Mouse (Mus musculus) limb, embryonic 14.5 days (tissue): ENCODE data around the gene Hemk1. TPM values are rescaled to one million over a fixed set of nuclear protein-coding genes. Genes with fewer than 3 reads are reported as not detected.

Source experiments
- ATAC-seq: fragments of 200-750 bp; cut with Nextera tagmentation; 2 replicates; pipeline ENCODE4 v1.8.0; 2017; ENCODE audit warnings: low read depth, moderate number of reproducible peaks, moderate TSS enrichment; ENCODE audit not compliant: low FRiP score
- DNase-seq: peaks from one replicate; pipeline ENCODE4 v3.0.0-alpha.2; 2015; ENCODE audit warnings: low spot score
- H3K27ac ChIP-seq: fragments of 300-500 bp; sonication (generic); replicated peaks from 2 replicates; pipeline ENCODE4 v1.5.1; 2014; ENCODE audit warnings: low read depth, mild to moderate bottlenecking, low read length, moderate library complexity, mixed read lengths
- H3K27me3 ChIP-seq: fragments of 300-500 bp; sonication (generic); 2 replicates; pipeline ENCODE4 v1.6.1; 2014; ENCODE audit warnings: low read length, mixed read lengths; ENCODE audit not compliant: control insufficient read depth, insufficient read depth
- H3K36me3 ChIP-seq: fragments of 300-500 bp; sonication (generic); 2 replicates; pipeline ENCODE4 v1.6.1; 2014; ENCODE audit warnings: mild to moderate bottlenecking, low read length, moderate library complexity, mixed read lengths; ENCODE audit not compliant: control insufficient read depth, insufficient read depth
- H3K4me1 ChIP-seq: fragments of 300-500 bp; sonication (generic); 2 replicates; pipeline ENCODE4 v1.6.1; 2014; ENCODE audit warnings: antibody characterized with exemption, low read length, mixed read lengths; ENCODE audit not compliant: control insufficient read depth, insufficient read depth
- H3K4me2 ChIP-seq: fragments of 300-500 bp; sonication (generic); replicated peaks from 2 replicates; pipeline ENCODE4 v1.6.1; 2014; ENCODE audit warnings: low read depth, mild to moderate bottlenecking, low read length, moderate library complexity; ENCODE audit not compliant: severe bottlenecking
- H3K4me3 ChIP-seq: fragments of 300-500 bp; sonication (generic); replicated peaks from 2 replicates; pipeline ENCODE4 v1.5.1; 2014; ENCODE audit warnings: low read length
- H3K9ac ChIP-seq: fragments of 300-500 bp; sonication (generic); 2 replicates; pipeline ENCODE4 v1.6.1; 2014; ENCODE audit warnings: mild to moderate bottlenecking, low read depth, low read length, moderate library complexity; ENCODE audit not compliant: severe bottlenecking
- H3K9me3 ChIP-seq: fragments of 300-500 bp; sonication (generic); 2 replicates; pipeline ENCODE4 v1.6.1; 2016; ENCODE audit warnings: low read length; ENCODE audit not compliant: control insufficient read depth
- POLR2A ChIP-seq: fragments of 200-500 bp; IDR thresholded peaks from 2 replicates; pipeline ENCODE4 v1.8.0; 2012; ENCODE audit warnings: inconsistent platforms, mild to moderate bottlenecking, moderate library complexity, borderline replicate concordance; ENCODE audit not compliant: insufficient read depth, insufficient read length; ENCODE audit errors: extremely low read depth
- WGBS: fragments of 180-500 bp; shearing (Covaris S2); extraction: QIAGEN DNeasy Blood & Tissue Kit; methylation state at CpG from one replicate; pipeline ENCODE4 v1.1.7; 2014; 5-methylcytosine and 5-hydroxymethylcytosine counted together
- polyA plus RNA-seq, 2 experiments: library from polyadenylated mRNA; depleted of rRNA in 1 of 2; stranded (reverse) in 1 of 2; unstranded in 1 of 2; fragments of >200 nt; fragmentation: Nextera tagmentation in 1 of 2; extraction: Ambion mirVana in 1 of 2; gene quantifications; 2 replicates each; pipeline versions ENCODE4 v1.2.1 to v1.2.3; 2012 to 2014

Hemk1 gene
- polyA plus RNA-seq, 2 experiments: 12.8 to 24.9 TPM

GRCm38 (mm10) chr9:107305012-107305411 lies 33.1 kb downstream of the Hemk1 start:
- Histone ChIP-seq H3K9ac (no peak overlapping the region), H3K27ac (no peak overlapping the region), H3K27me3 (no peaks in the 10 kb centered on the region), H3K4me1 (no peaks in the 10 kb centered on the region), H3K9me3 (no peaks in the 10 kb centered on the region), H3K36me3 (peaks cover 22% of the 10 kb centered on the region), H3K4me2 (no peak overlapping the region), H3K4me3 (no peak overlapping the region)
- ATAC-seq (no peak), DNase-seq (no peak)
- TF ChIP-seq POLR2A: no peak
- 87% methylated on average over 4 of the region's 4 CpGs for WGBS

- no peak overlapping the region for H3K4me2 ChIP-seq
- ATAC-seq (no peak), DNase-seq (no peak)
- no peak overlapping the region for H3K9ac ChIP-seq
- no peaks in the 10 kb centered on the region for H3K4me1 ChIP-seq
- H3K9me3 ChIP-seq: no peaks in the 10 kb centered on the region
- H3K4me3 ChIP-seq: no peak overlapping the region
- no peaks in the 10 kb centered on the region for H3K27me3 ChIP-seq
- H3K27ac ChIP-seq: no peak overlapping the region
- no peak for TF ChIP-seq POLR2A
- H3K36me3 ChIP-seq: peaks cover 22% of the 10 kb centered on the region
- 91% methylated on average over 3 of the region's 3 CpGs for WGBS
Observed at GRCm38 (mm10) chr9:107304383-107304782, 33.8 kb downstream of the Hemk1 start.

GRCm38 (mm10) chr9:107303900-107304299 lies 34.2 kb downstream of the Hemk1 start:
- no peaks in the 10 kb centered on the region for H3K27me3 ChIP-seq
- peaks cover 22% of the 10 kb centered on the region for H3K36me3 ChIP-seq
- no peak overlapping the region for H3K27ac ChIP-seq
- DNase-seq (no peak), ATAC-seq (no peak)
- 78% methylated on average over 5 of the region's 5 CpGs for WGBS
- no peaks in the 10 kb centered on the region for H3K9me3 ChIP-seq
- no peak overlapping the region for H3K4me3 ChIP-seq
- H3K4me2 ChIP-seq: no peak overlapping the region
- H3K4me1 ChIP-seq: no peaks in the 10 kb centered on the region
- no peak for TF ChIP-seq POLR2A
- no peak overlapping the region for H3K9ac ChIP-seq

GRCm38 (mm10) chr9:107303121-107303820 lies 34.9 kb downstream of the Hemk1 start:
- H3K4me1 ChIP-seq: peaks cover 2% of the 10 kb centered on the region; the same call in 1 of the 2 replicates
- no peak overlapping the region for H3K27ac ChIP-seq
- ATAC-seq (no peak), DNase-seq (no peak)
- TF ChIP-seq POLR2A: no peak
- 79% methylated on average over 9 of the region's 9 CpGs for WGBS
- H3K36me3 ChIP-seq: peaks cover 22% of the 10 kb centered on the region
- H3K9me3 ChIP-seq: no peaks in the 10 kb centered on the region
- no peaks in the 10 kb centered on the region for H3K27me3 ChIP-seq
- no peak overlapping the region for H3K9ac ChIP-seq
- H3K4me3 ChIP-seq: no peak overlapping the region
- H3K4me2 ChIP-seq: no peak overlapping the region

- Histone ChIP-seq H3K4me2 (no peak overlapping the region), H3K9ac (no peak overlapping the region), H3K27me3 (no peaks in the 10 kb centered on the region), H3K4me3 (no peak overlapping the region), H3K27ac (no peak overlapping the region), H3K36me3 (peaks cover 22% of the 10 kb centered on the region), H3K4me1 (peaks cover 8% of the 10 kb centered on the region), H3K9me3 (no peaks in the 10 kb centered on the region)
- DNase-seq (no peak), ATAC-seq (no peak)
- WGBS: 67% methylated on average over 7 of the region's 7 CpGs
- TF ChIP-seq POLR2A: no peak
Observed at GRCm38 (mm10) chr9:107302592-107302991, 35.6 kb downstream of the Hemk1 start.
